Mouse (Mus musculus) neutrophil, adult 5-6 weeks (primary cell): ENCODE measurements around the gene Flot1. TPM values are rescaled to one million over a fixed set of nuclear protein-coding genes. Genes with fewer than 3 reads are reported as not detected.
"Not testable (repeated sequence)": the region's sequence is repeated elsewhere in the genome, so short reads cannot be mapped to it uniquely, and the experiment has no call there.

Source experiments
- ATAC-seq: fragments of 151-379, 151-347 bp; 2 replicates; pipeline ENCODE4 v1.8.0; 2017; ENCODE audit warnings: mild to moderate bottlenecking, moderate TSS enrichment; ENCODE audit not compliant: insufficient number of reproducible peaks, poor library complexity, low FRiP score, severe bottlenecking; ENCODE audit errors: extremely low read depth
- total RNA-seq: library from RNA; stranded (forward); fragments of 200-1000 nt; gene quantifications from 2 replicates; pipeline ENCODE4 v1.2.3, GENCODE M21; 2017

Gene Flot1
- total RNA-seq, 1 experiment from 2014 or later = 172 TPM

- ATAC-seq = no peak
Observed at GRCm38 (mm10) chr17:35833239-35833751, 10.3 kb downstream of the Flot1 start.

DNA sequence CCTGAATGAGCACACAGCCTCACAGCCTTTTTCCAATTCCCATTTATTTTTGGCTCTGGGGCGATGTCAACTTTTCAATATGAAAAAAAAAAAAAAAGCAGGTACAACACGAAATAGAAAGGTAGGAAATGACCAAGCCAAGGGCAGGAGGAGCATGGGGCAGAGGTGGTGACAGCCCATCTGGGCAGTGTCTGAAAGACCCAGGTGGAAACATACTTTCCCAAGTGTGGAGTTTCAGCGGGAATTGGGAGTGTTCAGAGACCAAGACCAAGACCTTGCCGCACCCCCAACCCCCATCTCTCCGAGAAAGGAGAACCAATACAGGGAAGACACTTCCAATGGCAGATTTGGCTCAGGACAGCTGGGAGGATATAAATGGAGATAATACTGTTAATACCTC is 10.9 kb downstream of the Flot1 start:
- ATAC-seq = no peak

DNA sequence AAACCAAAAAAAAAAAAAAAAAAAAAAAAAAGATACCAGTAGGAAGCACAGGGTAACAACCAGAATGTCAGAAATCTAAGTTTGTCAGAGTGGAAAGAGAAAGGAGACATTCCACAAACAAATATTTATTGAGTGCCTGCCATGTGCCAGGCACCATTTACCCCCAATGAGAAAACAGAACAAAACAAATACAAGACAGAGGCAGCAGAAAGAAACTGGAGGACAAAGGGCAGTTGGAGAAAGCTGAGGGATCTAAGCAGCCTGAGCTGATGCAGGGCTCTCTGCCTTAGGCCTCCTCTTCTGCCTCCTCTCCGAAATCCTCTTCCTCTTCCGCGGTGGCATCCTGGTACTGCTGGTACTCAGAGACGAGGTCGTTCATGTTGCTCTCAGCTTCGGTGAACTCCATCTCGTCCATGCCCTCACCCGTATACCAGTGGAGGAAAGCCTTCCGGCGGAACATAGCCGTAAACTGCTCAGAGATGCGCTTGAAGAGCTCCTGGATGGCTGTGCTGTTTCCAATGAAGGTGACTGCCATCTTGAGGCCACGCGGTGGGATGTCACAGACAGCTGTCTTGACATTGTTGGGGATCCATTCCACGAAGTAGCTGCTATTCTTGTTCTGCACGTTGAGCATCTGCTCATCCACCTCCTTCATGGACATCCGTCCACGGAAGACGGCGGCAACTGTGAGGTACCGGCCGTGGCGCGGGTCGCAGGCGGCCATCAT is 11.8 kb downstream of the Flot1 start:
- no peak for ATAC-seq

DNA sequence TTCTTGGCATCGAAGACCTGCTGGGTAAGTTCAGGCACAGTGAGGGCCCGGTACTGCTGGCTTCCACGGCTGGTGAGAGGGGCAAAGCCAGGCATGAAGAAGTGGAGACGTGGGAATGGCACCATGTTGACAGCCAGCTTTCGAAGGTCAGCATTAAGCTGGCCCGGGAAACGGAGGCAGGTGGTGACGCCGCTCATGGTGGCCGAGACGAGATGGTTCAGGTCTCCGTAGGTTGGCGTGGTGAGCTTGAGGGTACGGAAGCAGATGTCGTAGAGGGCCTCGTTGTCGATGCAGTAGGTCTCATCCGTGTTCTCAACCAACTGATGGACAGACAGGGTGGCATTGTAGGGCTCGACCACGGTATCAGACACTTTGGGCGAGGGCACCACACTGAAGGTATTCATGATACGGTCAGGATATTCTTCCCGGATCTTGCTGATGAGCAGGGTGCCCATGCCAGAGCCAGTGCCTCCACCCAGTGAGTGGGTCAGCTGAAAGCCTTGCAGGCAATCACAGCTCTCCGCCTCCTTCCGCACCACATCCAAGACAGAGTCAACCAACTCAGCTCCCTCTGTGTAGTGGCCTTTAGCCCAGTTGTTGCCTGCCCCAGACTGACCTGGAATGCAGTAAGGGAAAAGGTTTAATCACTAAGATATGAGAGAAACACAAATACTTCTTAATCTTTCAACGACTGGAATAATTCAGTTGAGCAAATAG is 12.6 kb downstream of the Flot1 start:
- no peak for ATAC-seq

DNA sequence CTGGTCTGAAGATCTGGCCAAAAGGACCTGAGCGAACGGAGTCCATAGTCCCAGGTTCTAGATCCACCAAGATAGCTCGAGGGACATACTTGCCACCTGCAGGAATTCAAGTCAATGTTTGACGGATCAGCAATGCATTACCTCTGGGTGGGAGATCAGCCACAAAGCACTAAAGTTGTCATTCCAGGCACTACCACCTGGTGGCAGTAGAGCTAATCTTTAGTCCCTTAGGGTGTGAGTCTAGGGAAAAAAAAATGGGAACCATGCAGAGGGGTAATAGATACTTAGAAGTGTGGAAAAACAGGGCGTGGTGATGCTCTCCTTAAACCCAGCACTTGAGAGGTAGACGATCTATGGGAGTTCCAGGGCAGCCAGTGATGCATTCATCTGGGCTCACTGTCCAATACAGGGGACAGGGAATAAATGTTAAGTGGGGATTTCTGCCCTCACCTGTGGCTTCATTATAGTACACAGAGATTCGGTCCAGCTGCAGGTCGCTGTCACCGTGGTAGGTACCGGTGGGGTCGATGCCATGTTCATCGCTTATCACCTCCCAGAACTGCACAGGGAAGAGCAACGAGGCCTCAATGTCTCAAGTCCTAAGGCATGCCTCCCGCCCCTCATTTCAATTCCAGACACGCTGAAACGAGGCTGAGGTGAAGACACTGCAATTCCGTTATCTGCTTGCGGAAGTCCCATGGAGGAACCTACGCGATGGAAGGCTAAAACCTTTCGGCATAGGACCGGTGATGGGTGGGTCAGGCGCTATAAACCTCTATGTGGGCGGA is 13.3 kb downstream of the Flot1 start:
- ATAC-seq = peak; percentile 39

DNA sequence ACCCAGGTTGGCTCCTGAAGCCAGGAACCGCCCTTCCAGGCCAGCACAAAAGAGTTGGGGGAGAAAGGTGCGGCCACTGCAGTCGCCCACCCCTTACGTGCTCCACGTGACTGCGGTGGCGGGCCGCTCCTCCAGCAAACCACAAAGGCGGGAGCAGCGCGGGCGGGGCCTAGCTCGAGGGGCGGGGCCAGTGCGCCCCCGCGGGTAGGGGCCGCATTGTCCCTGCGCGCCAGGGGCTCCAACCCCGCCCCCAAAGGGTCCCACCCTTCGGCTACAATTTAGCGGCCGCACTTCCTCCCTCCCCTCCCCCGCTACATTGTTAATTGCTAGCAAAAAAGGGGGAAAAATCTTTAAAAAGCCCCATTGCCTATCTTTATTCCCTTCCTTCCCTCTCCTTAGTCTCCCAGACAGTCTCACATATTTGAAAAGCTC is 14.0 kb downstream of the Flot1 start:
- ATAC-seq = no peak

DNA sequence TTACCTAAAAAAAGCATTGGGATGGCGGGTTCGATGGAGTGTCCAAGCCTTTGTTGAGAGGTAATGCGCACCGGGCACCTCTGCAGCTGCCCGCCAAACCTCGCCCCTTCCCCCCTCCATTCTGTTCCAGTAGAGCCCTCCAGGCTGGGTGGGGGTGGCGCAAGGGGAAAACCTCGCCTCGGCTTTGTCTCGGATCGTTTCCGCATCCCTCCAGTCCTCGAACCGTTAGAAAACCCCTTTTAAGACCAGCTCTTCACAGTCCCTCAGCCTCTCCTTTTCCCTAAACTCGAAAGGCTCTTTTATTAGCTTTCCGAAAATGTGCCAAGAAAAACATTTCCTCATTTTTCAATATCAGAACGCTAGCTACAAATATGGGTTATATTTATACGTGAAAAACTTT is 14.5 kb downstream of the Flot1 start:
- ATAC-seq = no peak

DNA sequence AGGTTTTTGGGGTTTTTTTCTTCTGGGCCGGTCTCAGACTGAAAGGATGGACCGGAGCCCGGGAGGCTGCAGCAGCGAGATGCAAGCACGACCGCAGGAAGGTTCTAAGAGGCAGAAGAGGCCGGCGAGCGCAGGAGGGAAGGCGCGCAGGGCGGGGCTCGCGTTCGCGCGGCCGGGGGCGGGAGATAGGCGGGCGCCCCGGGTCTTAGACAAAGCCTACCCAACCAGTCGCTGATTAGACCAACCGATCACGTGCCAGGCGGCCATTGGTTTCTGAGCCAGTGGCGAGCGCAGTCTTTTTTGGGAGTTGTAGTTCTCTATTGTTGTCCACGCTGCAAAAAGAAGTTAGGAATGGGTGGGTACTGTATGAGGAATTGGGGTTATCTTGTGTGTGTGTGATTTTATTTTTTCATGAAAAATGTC is 15.1 kb downstream of the Flot1 start, which contains the start of gene Tubb5:
Tubb5 (minus strand) TSS at position 185 of the 423 bp plus-strand sequence.
- ATAC-seq = peak; percentile 42

DNA sequence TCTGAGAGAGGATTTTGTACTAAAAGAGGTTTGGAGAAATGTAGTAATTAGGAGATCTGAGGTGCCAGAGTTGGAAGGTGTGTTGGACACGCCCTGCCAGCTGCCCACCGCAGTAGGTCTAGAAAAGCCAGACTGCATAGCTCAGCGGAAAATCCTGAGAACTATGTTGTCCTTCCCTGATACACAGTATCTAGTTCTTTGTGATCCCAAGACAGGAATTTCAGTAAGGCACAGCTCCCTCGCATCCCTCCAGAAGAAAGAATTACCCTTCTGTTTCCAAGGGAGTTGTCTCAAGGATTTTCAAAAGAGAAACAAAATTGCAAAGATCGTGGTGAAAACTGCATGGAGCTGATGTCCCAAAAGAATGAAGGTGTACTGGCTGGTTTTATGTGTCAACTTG is 15.5 kb downstream of the Flot1 start:
- no peak for ATAC-seq

- not testable (repeated sequence) for ATAC-seq
Observed at GRCm38 (mm10) chr17:35839002-35839401, 16.0 kb downstream of the Flot1 start.

- no peak for ATAC-seq
Observed at GRCm38 (mm10) chr17:35840561-35840960, 17.5 kb downstream of the Flot1 start.

DNA sequence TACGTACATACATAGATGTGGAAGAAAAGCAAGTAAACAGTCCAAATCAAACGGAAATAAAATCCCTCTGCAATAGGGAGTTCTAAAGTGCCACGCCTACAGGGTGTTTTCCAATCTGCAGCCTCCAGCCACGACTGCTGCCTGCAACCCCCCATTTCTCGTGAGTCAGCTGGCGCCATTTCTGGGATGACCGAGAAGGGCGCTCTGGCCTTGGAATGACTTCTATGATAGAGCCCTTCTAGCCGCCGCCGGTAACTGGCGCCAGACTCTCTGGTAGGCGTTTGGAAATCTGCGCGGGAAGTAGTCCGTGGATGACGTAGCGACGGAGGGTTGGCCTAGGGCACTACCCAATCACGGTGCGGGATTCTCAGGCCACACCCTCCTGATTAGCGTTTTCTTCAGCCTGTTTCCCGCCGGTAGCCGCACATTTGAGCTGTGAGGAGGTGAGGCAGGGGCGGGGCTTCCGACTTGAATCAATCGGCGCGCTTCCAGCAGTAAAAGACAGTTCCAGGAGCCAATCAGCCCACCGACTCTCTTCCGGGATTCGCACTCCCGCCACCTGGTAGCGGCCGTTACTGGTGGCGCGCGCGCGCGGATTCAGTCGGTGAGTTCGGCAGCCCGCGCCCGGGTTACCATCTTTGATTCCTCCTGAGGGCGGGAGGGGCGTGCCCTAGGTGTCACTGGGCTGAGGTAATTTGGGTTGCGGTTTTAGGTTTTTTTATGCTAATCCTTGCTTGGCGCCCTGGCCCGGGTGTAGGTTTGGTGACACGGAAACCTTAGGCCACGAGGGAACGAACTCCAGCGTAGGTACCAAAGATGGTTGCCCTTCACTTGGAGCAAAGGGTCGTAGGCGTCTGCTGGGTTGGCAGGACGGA is 18.3 kb downstream of the Flot1 start, which contains the start of gene Mdc1:
Mdc1 (plus strand) TSS at position 440 of the 875 bp plus-strand sequence.
- peak; percentile 90 for ATAC-seq

DNA sequence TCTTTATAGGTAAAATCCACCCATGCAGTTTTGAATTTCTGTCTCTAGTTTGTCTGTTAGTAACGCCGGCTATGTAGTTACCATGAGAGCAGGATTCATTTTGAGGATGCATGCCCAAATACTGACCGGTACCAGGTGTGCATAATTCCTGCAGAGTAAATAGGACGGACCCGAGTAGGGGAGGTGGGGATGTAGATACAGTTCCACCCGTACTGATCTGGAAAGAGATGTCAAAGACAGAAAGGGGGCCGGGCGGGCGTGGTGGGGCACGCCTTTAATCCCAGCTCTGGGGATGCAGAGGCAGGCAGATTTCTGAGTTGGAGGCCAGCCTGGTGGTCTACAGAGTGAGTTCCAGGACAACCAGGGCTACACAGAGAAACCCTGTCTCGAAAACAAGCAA is 19.0 kb downstream of the Flot1 start:
- no peak for ATAC-seq

DNA sequence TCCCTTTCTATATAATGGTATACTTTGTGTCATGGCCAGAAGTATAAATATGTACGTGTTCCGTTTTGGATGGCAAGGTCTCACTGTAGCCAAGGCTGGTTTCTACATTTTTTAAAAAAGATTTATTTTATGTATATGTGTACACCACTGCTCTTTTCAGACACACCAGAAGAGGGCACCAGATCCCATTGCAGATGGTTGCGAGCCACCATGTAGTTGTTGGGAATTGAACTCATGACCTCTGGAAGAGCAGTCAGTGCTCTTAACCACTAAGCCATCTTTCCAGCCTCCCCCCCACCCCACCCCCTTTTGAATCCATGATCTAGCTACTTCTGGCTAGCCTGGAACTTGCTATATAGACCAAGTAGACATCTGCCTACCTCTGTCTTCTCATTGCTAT is 20.5 kb downstream of the Flot1 start:
- ATAC-seq = no peak

- no peak for ATAC-seq
Observed at GRCm38 (mm10) chr17:35848112-35848511, 25.1 kb downstream of the Flot1 start.

- ATAC-seq = no peak
Observed at GRCm38 (mm10) chr17:35850974-35851373, 27.9 kb downstream of the Flot1 start.

DNA sequence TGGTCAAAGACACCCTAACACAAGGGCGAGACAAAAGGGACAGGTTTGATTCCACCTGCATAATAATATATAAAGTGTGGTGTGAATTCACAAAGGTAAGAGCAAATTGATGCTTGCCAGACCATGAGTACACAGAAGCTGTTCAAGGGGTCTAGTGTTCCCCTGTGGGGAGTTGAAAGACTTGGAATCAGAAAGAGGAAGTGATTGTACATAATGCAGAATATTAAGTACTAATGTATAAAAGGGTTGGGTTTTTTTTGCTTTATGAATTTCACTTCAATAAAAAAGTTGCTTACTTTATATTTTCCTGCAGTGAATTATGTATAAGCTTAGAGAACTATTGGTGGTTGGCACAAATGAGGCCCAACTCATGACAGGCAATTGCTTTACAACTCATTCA is 36.3 kb downstream of the Flot1 start:
- ATAC-seq = no peak

GRCm38 (mm10) chr17:35859835-35860234 is 36.8 kb downstream of the Flot1 start:
- no peak for ATAC-seq
